Mouse (Mus musculus): ENCODE data around the gene Ceacam16.

DNA sequence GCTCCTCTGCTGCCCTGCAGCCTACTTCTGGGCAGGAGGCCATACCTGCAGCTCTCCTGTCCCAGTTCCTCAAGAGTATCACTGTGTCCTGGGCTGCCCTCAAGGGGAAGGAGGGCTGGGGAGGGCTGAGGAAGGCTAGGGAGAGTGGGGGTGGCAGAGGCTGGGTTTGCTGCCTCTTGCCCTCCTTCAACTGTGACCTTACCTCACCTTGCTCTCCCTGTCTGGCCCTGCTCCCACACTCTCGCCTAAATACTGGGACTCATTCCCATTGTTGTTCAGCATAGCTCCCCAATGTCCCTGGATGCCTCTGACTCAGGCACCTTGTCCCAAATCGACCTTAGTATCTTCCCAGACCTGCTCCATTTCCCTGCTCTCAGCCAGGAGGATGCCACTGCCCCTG lies 3.1 kb upstream of the Ceacam16 start:
- TF ChIP-seq POLR2A (IDR thresholded peaks at IDR 0.05; ENCODE audit: control insufficient read depth, low read depth, low read length) (no peak), CTCF (IDR thresholded peaks at IDR 0.05; ENCODE audit: control insufficient read depth, insufficient read depth, insufficient replicate concordance, low read depth, low read length) (no peak)
